Mouse (Mus musculus): Measurements from ENCODE around the gene Ifnlr1.

DNA sequence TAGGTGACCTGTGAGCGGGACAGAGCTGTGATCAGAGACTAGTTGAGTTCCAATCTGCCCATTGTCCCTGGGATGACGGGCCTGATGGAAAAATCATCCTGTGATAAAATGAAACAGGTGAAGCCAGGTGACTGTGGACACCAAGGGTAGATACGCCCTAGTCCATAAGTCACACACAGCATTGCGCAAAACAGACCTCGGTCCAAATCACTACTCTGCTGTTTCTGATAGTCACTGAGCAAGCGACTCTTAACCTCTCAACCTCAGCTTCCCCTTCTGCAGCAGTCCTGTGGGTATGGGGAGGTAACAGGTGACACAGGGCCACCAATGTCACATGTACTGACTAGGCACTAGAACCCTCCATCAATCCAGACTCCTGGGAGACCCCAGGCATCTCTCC lies 20.0 kb downstream of the Ifnlr1 start:
- no peak for TF ChIP-seq CTCF (conservative IDR thresholded peaks at IDR 0.05; ENCODE audit: insufficient read depth, insufficient read length, low read depth, low read length)
- no peak for TF ChIP-seq POLR2A (IDR thresholded peaks at IDR 0.05; ENCODE audit: low read depth, low read length)
